Mouse (Mus musculus) neural tube, embryonic 13.5 days (tissue): ENCODE data around the gene Obp2a. TPM values are rescaled to one million over a fixed set of nuclear protein-coding genes. Genes with fewer than 3 reads are reported as not detected.
"Not testable (repeated sequence)": the region's sequence is repeated elsewhere in the genome, so short reads cannot be mapped to it uniquely, and the experiment has no call there.

Source experiments
- ATAC-seq: fragments of 200-750 bp; cut with Nextera tagmentation; 2 replicates; pipeline ENCODE4 v1.8.0; 2017; ENCODE audit warnings: low read depth, mild to moderate bottlenecking, moderate TSS enrichment, moderate library complexity
- H3K27ac ChIP-seq: fragments of 300-500 bp; sonication (generic); replicated peaks from 2 replicates; pipeline ENCODE4 v1.5.1; 2015; ENCODE audit warnings: moderate library complexity, mild to moderate bottlenecking, inconsistent platforms
- H3K27me3 ChIP-seq: fragments of 300-500 bp; sonication (generic); 2 replicates; pipeline ENCODE4 v1.6.1; 2015; ENCODE audit warnings: mild to moderate bottlenecking, inconsistent platforms
- H3K36me3 ChIP-seq: fragments of 300-500 bp; sonication (generic); 2 replicates; pipeline ENCODE4 v1.6.1; 2015; ENCODE audit warnings: mild to moderate bottlenecking, inconsistent platforms
- H3K4me1 ChIP-seq: fragments of 300-500 bp; sonication (generic); replicated peaks from 2 replicates; pipeline ENCODE4 v1.6.1; 2015; ENCODE audit warnings: inconsistent platforms
- H3K4me2 ChIP-seq: fragments of 300-500 bp; sonication (generic); 2 replicates; pipeline ENCODE4 v1.6.1; 2015; ENCODE audit warnings: inconsistent platforms, mild to moderate bottlenecking, moderate library complexity
- H3K4me3 ChIP-seq: fragments of 300-500 bp; sonication (generic); 2 replicates; pipeline ENCODE4 v1.5.1; 2015; ENCODE audit warnings: mild to moderate bottlenecking, inconsistent platforms
- H3K9ac ChIP-seq: fragments of 300-500 bp; sonication (generic); 2 replicates; pipeline ENCODE4 v1.6.1; 2015; ENCODE audit warnings: moderate library complexity, mild to moderate bottlenecking, inconsistent platforms
- H3K9me3 ChIP-seq: fragments of 300-500 bp; sonication (generic); 2 replicates; pipeline ENCODE4 v1.6.1; 2016; ENCODE audit warnings: inconsistent platforms
- WGBS: fragments of 180-500 bp; shearing (Covaris S2); methylation state at CpG from one replicate; pipeline ENCODE4 v1.1.7; 2015; 5-methylcytosine and 5-hydroxymethylcytosine counted together
- polyA plus RNA-seq: library from polyadenylated mRNA; unstranded; fragments of >200 nt; fragmentation: Nextera tagmentation; extraction: Ambion mirVana; gene quantifications from 2 replicates; pipeline ENCODE4 v1.2.1, GENCODE M21; 2015

Obp2a gene
- not detected in 2 replicates for polyA plus RNA-seq

DNA sequence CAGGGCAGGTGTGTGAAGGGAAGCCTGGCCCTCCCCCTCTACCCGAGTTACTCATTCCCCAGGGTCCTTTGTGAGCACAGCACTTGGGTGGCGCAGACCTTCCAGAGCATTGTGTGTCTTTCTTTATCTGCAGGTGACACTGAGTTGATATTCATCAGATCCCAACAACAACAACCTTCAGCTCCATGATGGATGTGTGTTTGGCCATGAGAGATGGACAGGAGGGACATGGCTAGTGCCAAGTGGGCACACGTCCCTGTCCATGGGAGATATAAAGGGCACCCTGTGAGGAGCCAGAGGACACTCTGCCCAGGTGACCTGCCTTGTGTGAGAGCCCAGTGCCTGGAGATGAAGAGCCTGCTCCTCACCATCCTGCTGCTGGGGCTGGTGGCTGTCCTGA, at the start of gene Obp2a:
Gene Obp2a, plus strand, starts transcription at position 301 of the 400 bp plus-strand sequence.
- H3K4me2 ChIP-seq, H3K9me3 ChIP-seq, H3K27ac ChIP-seq, H3K4me1 ChIP-seq, H3K36me3 ChIP-seq, H3K27me3 ChIP-seq, ATAC-seq, H3K9ac ChIP-seq, H3K4me3 ChIP-seq: not testable (repeated sequence)
- WGBS, result 76% methylated on average over 3 of the region's 3 CpGs

GRCm38 (mm10) chr2:25652902-25653301, 46.9 kb upstream of the Obp2a start, which contains the start of gene Lcn8:
Gene Lcn8, plus strand, starts transcription at chr2:25653120.
- WGBS, result 80% methylated on average over 2 of the region's 2 CpGs
- no peaks in the 10 kb centered on the region for H3K9me3 ChIP-seq
- no peaks in the 10 kb centered on the region for H3K27me3 ChIP-seq
- H3K4me1 ChIP-seq, result no peaks in the 10 kb centered on the region
- no peak for ATAC-seq
- H3K4me3 ChIP-seq, result no peak within 1 kb of the TSS
- H3K27ac ChIP-seq, result no peak within 1 kb of the TSS
- no peak within 1 kb of the TSS for H3K9ac ChIP-seq
- H3K4me2 ChIP-seq, result no peak within 1 kb of the TSS
- no peaks in the 10 kb centered on the region for H3K36me3 ChIP-seq

DNA sequence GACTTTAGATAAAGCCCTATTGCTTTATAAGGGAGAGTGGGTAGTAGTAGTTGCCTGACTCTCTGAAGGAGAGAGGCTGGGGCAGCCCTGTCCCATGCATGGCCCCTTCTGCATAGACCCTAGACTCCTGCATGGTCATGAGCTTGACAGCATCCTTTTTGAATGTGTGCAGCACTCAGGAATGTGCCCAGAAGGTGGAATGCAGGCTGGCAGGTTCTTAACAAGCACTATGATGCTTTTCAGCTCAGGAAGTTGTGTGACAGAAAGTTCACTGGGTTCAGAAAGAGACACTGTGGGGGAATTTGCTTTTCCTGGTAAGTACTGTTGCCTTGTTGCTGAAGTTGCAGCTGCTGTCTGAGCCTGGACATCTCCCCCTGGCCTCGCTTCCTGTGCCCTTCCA, 45.3 kb upstream of the Obp2a start:
- Histone ChIP-seq H3K27ac (no peak overlapping the region), H3K27me3 (no peaks in the 10 kb centered on the region), H3K4me3 (no peak overlapping the region), H3K9me3 (no peaks in the 10 kb centered on the region), H3K9ac (no peak overlapping the region), H3K4me2 (no peak overlapping the region), H3K4me1 (no peaks in the 10 kb centered on the region), H3K36me3 (no peaks in the 10 kb centered on the region)
- WGBS, result 69% methylated on average over 1 of the region's 1 CpGs
- no peak for ATAC-seq

GRCm38 (mm10) chr2:25656691-25657090, 43.2 kb upstream of the Obp2a start:
- no peak for ATAC-seq

DNA sequence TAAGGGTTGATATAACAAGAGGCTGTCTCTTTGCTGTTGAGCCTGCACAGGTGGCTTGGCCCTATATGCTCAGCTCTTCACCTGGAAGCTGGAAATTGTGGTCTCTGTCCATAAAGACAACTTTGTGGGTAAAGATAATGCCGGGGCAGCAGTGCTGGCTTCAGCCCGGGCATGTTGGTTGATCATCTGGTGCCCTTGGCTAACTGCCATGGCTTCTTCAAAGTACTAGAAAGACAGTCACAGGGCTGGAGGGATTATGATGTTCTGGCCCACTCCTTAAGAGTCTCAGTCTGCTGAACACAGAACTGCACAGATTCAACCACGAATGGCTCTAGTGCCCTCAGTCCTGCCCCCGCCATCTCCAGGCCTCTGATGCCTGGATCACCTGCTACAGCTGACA, 42.6 kb upstream of the Obp2a start:
- no peak overlapping the region for H3K4me3 ChIP-seq
- H3K27me3 ChIP-seq, result no peaks in the 10 kb centered on the region
- H3K4me2 ChIP-seq, result no peak overlapping the region
- no peaks in the 10 kb centered on the region for H3K9me3 ChIP-seq
- no peak overlapping the region for H3K9ac ChIP-seq
- H3K4me1 ChIP-seq, result no peaks in the 10 kb centered on the region
- no peaks in the 10 kb centered on the region for H3K36me3 ChIP-seq
- ATAC-seq, result no peak
- H3K27ac ChIP-seq, result no peak overlapping the region
- WGBS, result 80% methylated on average over 4 of the region's 4 CpGs

More at GRCm38 (mm10) chr2:25656691-25657090, 43.2 kb upstream of the Obp2a start:
- 91% methylated on average over 4 of the region's 4 CpGs for WGBS
- no peak overlapping the region for H3K4me2 ChIP-seq
- no peak overlapping the region for H3K9ac ChIP-seq
- no peaks in the 10 kb centered on the region for H3K9me3 ChIP-seq
- no peaks in the 10 kb centered on the region for H3K27me3 ChIP-seq
- no peak overlapping the region for H3K27ac ChIP-seq
- no peaks in the 10 kb centered on the region for H3K4me1 ChIP-seq
- H3K36me3 ChIP-seq, result no peaks in the 10 kb centered on the region
- H3K4me3 ChIP-seq, result no peak overlapping the region

DNA sequence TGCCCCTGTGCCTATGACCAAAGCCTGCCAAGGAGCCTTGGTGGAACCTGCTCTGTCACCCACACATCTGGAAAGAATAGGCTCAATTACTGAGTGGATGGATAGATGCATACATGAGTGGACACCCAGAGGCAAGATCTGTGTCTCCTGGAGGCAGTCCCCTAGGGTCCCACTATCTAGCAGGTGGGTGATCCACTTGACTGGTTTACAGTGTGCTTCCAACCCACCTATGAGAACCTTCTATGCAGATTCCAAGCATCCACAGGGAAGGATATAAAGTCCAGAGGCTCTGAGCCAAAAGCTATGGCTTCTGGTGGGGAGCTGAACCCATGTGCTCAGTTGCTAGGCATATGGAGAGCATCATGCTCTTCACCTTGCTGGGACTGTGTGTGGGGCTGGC, 42.2 kb upstream of the Obp2a start, which contains the start of gene Lcn5:
Gene Lcn5, plus strand, starts transcription at position 301 of the 400 bp plus-strand sequence.
- Histone ChIP-seq H3K4me3 (no peak within 1 kb of the TSS), H3K4me2 (no peak within 1 kb of the TSS), H3K27ac (no peak within 1 kb of the TSS), H3K4me1 (no peaks in the 10 kb centered on the region), H3K27me3 (no peaks in the 10 kb centered on the region), H3K9ac (no peak within 1 kb of the TSS), H3K36me3 (no peaks in the 10 kb centered on the region), H3K9me3 (no peaks in the 10 kb centered on the region)
- ATAC-seq, result no peak

- no peak overlapping the region for H3K27ac ChIP-seq
- H3K4me1 ChIP-seq, result no peaks in the 10 kb centered on the region
- no peak overlapping the region for H3K9ac ChIP-seq
- H3K9me3 ChIP-seq, result no peaks in the 10 kb centered on the region
- no peak for ATAC-seq
- 83% methylated on average over 8 of the region's 8 CpGs for WGBS
- H3K4me3 ChIP-seq, result no peak overlapping the region
- H3K36me3 ChIP-seq, result no peaks in the 10 kb centered on the region
- no peaks in the 10 kb centered on the region for H3K27me3 ChIP-seq
- no peak overlapping the region for H3K4me2 ChIP-seq
Observed at GRCm38 (mm10) chr2:25660279-25660678, 39.6 kb upstream of the Obp2a start.

- Histone ChIP-seq H3K36me3 (no peaks in the 10 kb centered on the region), H3K4me1 (no peaks in the 10 kb centered on the region), H3K9me3 (no peaks in the 10 kb centered on the region), H3K4me3 (no peak overlapping the region), H3K4me2 (no peak overlapping the region), H3K27me3 (no peaks in the 10 kb centered on the region), H3K27ac (no peak overlapping the region), H3K9ac (no peak overlapping the region)
- WGBS, result 85% methylated on average over 6 of the region's 6 CpGs
- ATAC-seq, result no peak
Observed at GRCm38 (mm10) chr2:25661245-25661970, 38.4 kb upstream of the Obp2a start.

- Histone ChIP-seq H3K27ac (no peak overlapping the region), H3K9me3 (no peaks in the 10 kb centered on the region), H3K4me3 (no peak overlapping the region), H3K27me3 (no peaks in the 10 kb centered on the region), H3K9ac (no peak overlapping the region), H3K4me2 (no peak overlapping the region), H3K4me1 (no peaks in the 10 kb centered on the region), H3K36me3 (no peaks in the 10 kb centered on the region)
- WGBS, result 70% methylated on average over 1 of the region's 1 CpGs
- ATAC-seq, result no peak
Observed at GRCm38 (mm10) chr2:25663511-25663910, 36.3 kb upstream of the Obp2a start.

GRCm38 (mm10) chr2:25664125-25664524, 35.7 kb upstream of the Obp2a start:
- Histone ChIP-seq H3K9me3 (no peaks in the 10 kb centered on the region), H3K27ac (no peak overlapping the region), H3K27me3 (no peaks in the 10 kb centered on the region), H3K4me1 (no peaks in the 10 kb centered on the region), H3K4me3 (no peak overlapping the region), H3K9ac (no peak overlapping the region), H3K36me3 (no peaks in the 10 kb centered on the region), H3K4me2 (no peak overlapping the region)
- ATAC-seq, result no peak
- WGBS, result 93% methylated on average over 5 of the region's 5 CpGs

DNA sequence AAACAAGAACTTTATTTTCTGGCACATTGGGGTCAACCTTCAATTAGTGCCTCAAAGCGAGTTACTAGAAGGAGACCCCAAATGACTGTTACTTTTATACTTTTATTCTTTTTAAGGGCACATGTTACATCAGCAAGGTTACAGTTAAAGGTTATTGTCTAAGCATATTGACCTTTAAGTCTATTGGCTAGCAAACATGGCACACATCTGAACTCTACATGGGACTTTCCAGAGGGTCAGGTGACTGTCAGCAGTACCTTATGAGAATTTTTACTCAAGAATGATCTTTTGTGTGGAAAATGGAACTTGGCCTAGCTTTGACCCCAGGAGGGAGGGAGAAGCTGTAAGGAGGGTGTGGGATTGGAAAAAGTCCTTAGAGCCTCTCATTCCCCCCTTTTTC, 33.3 kb upstream of the Obp2a start:
- Histone ChIP-seq H3K27me3 (no peaks in the 10 kb centered on the region), H3K9me3 (no peaks in the 10 kb centered on the region), H3K4me2 (no peak overlapping the region), H3K27ac (no peak overlapping the region), H3K9ac (no peak overlapping the region), H3K4me1 (no peaks in the 10 kb centered on the region), H3K36me3 (no peaks in the 10 kb centered on the region), H3K4me3 (no peak overlapping the region)
- no peak for ATAC-seq
- 76% methylated on average over 1 of the region's 1 CpGs for WGBS

DNA sequence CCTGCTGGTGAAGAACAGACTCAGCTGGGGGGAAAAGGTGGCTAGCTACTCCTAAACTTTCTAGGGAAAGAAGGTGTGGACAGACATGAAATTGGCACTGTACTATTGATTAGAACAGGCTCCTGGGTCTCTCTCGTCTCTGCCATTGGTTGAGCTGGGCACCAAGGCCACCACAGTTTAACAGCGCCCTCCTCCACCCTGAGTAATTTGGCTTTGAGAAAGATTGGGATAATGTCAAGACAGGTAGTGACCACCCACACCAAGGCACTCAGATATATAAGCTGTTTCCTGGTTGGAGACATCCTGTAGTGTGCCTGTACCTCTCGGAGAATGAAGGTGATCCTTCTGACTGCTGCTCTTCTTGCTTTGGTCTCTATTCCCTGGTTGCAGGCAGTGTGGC, 23.4 kb upstream of the Obp2a start, which contains the start of gene Lcn6:
Gene Lcn6, plus strand, starts transcription at position 301 of the 400 bp plus-strand sequence.
- Histone ChIP-seq H3K9ac (no peak within 1 kb of the TSS), H3K27me3 (no peaks in the 10 kb centered on the region), H3K9me3 (no peaks in the 10 kb centered on the region), H3K36me3 (no peaks in the 10 kb centered on the region), H3K27ac (no peak within 1 kb of the TSS), H3K4me1 (no peaks in the 10 kb centered on the region), H3K4me3 (no peak within 1 kb of the TSS), H3K4me2 (no peak within 1 kb of the TSS)
- ATAC-seq, result no peak
- WGBS, result 91% methylated on average over 3 of the region's 3 CpGs

DNA sequence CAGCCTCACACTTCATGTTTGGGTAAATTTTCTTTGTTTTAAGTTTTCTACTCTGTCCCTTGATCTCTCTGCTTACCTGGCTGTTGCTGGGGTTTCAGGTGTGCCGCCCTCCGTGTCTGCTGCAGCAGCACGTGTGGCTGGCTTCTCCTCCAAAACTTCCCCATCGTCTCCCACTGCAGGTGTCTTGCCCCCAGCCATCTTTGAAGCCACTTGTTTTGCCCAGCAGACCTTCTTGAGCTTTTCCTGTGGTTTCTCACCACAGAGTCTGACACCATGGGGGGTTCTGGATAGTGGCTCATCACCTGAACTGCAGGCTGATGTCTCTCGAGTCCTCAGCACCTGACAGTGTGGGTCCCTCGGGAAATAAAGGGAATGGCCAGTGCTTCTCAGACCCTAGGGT, 20.3 kb upstream of the Obp2a start:
- H3K9me3 ChIP-seq, result no peaks in the 10 kb centered on the region
- H3K4me1 ChIP-seq, result no peaks in the 10 kb centered on the region
- H3K9ac ChIP-seq, result no peak overlapping the region
- H3K27me3 ChIP-seq, result no peaks in the 10 kb centered on the region
- no peak for ATAC-seq
- H3K4me3 ChIP-seq, result no peak overlapping the region
- 89% methylated on average over 6 of the region's 6 CpGs for WGBS
- no peak overlapping the region for H3K4me2 ChIP-seq
- H3K27ac ChIP-seq, result no peak overlapping the region
- H3K36me3 ChIP-seq, result no peaks in the 10 kb centered on the region
